In genomic region chr1:26809259-26809658, GRCm38 (mm10) we compare ENCODE assay signal across 15 mouse cellular contexts.
"Had no signal": no experiment of that assay in that cellular context is flagged by ENCODE, and none has a peak within 500 bp of the region (broad histone marks: within the 10 kb centered on the region; RNA-seq: fewer than 3 reads in every experiment).

No protein-coding gene starts in this region.

- H3K27me3 ChIP-seq: megakaryocyte, embryonic 14.5 days; midbrain, embryonic 13.5 days; midbrain, embryonic 15.5 days; neural tube, embryonic 12.5 days; stomach, embryonic 15.5 days had no signal

- DNase-seq: lung, adult 2 months; lung, postnatal 10 days; lung, postnatal 36 days; right cerebral cortex, postnatal 14 days; thymus, adult 2 months; thymus, postnatal 25 days; thymus, postnatal 4 days had no signal

- H3K4me2 ChIP-seq: midbrain, embryonic 11.5 days; midbrain, embryonic 13.5 days; midbrain, embryonic 15.5 days; neural tube, embryonic 12.5 days; stomach, embryonic 15.5 days had no signal

- H3K9ac ChIP-seq: midbrain, embryonic 13.5 days; midbrain, embryonic 15.5 days; neural tube, embryonic 12.5 days; stomach, embryonic 15.5 days had no signal

- H3K36me3 ChIP-seq: midbrain, embryonic 13.5 days; midbrain, embryonic 15.5 days; neural tube, embryonic 12.5 days; stomach, embryonic 15.5 days had no signal

- H3K27ac ChIP-seq: macrophage; midbrain, embryonic 13.5 days; midbrain, embryonic 15.5 days; neural tube, embryonic 12.5 days; stomach, embryonic 15.5 days; stomach, postnatal 0 days had no signal

- ATAC-seq: midbrain, embryonic 13.5 days; midbrain, embryonic 15.5 days had no signal

- H3K4me3 ChIP-seq: megakaryocyte, embryonic 14.5 days; midbrain, embryonic 13.5 days; midbrain, embryonic 15.5 days; neural tube, embryonic 12.5 days; stomach, embryonic 15.5 days had no signal

- H3K4me1 ChIP-seq: megakaryocyte, embryonic 14.5 days; midbrain, embryonic 13.5 days; midbrain, embryonic 15.5 days; neural tube, embryonic 12.5 days; stomach, embryonic 15.5 days had no signal

- H3K9me3 ChIP-seq: megakaryocyte, embryonic 14.5 days; midbrain, embryonic 13.5 days; midbrain, embryonic 15.5 days; neural tube, embryonic 12.5 days; stomach, embryonic 15.5 days had no signal
